Mouse (Mus musculus) cortical plate, adult 2 months (tissue): ENCODE data around the gene Nckap5.

Experiments used
- CTCF ChIP-seq: fragments of 200-500 bp; IDR thresholded peaks from 2 replicates; pipeline ENCODE4 v1.5.1; 2011; ENCODE audit warnings: mild to moderate bottlenecking, control low read depth, low read length; ENCODE audit not compliant: insufficient read depth; ENCODE audit errors: extremely low read depth
- POLR2A ChIP-seq: fragments of 200-500 bp; IDR thresholded peaks from 2 replicates; pipeline ENCODE4 v1.6.1; 2011; ENCODE audit warnings: mild to moderate bottlenecking, low read length, control low read depth; ENCODE audit not compliant: insufficient read depth; ENCODE audit errors: extremely low read depth

- TF ChIP-seq POLR2A (no peak), CTCF (no peak)
Measured at GRCm38 (mm10) chr1:126806548-126806947, 24.1 kb downstream of the Nckap5 start.
